Mouse (Mus musculus) liver, embryonic 14.5 days (tissue): ENCODE measurements at regions not wholly inside any gene's neighbourhood (a gene's known extent, or its start where the extent isn't known, plus 50 kb on each side); places are given as distances from the start of the nearest gene placed in this dataset.

Experiments
- ATAC-seq: fragments of 200-750 bp; cut with Nextera tagmentation; 2 replicates; pipeline ENCODE4 v1.8.0; 2017; ENCODE audit warnings: moderate number of reproducible peaks, mild to moderate bottlenecking, moderate library complexity; ENCODE audit not compliant: insufficient read depth
- DNase-seq, 3 experiments: peaks; one replicate each; pipeline ENCODE4 v3.0.0-alpha.2; 2012 to 2013; ENCODE audit warnings: low read depth in 3 of 3, low spot score in 3 of 3
- H3K27ac ChIP-seq: fragments of 300-500 bp; sonication (generic); 2 replicates; pipeline ENCODE4 v1.5.1; 2014; ENCODE audit warnings: moderate library complexity, mild to moderate bottlenecking, control low read depth, inconsistent platforms
- H3K27me3 ChIP-seq: fragments of 300-500 bp; sonication (generic); 2 replicates; pipeline ENCODE4 v1.6.1; 2014; ENCODE audit warnings: mild to moderate bottlenecking, low read length, moderate library complexity; ENCODE audit not compliant: control insufficient read depth, insufficient read depth
- H3K36me3 ChIP-seq: fragments of 300-500 bp; sonication (generic); replicated peaks from 2 replicates; pipeline ENCODE4 v1.6.1; 2014; ENCODE audit warnings: low read depth; ENCODE audit not compliant: control insufficient read depth, insufficient read depth
- H3K4me1 ChIP-seq, 2 experiments: fragments of 200-500 bp in 1 of 2; fragments of 300-500 bp in 1 of 2; sonication (generic) in 1 of 2; replicated peaks; 2 replicates each; pipeline ENCODE4 v1.6.1; 2012 to 2014; ENCODE audit warnings: antibody characterized with exemption in 1 of 2, inconsistent platforms in 1 of 2, low read length in 1 of 2; ENCODE audit not compliant: control insufficient read depth in 2 of 2, insufficient read depth in 2 of 2
- H3K4me2 ChIP-seq: fragments of 300-500 bp; sonication (generic); 2 replicates; pipeline ENCODE4 v1.6.1; 2014; ENCODE audit warnings: low read depth, mild to moderate bottlenecking, control low read depth, moderate library complexity
- H3K4me3 ChIP-seq, 2 experiments: fragments of 200-500 bp in 1 of 2; fragments of 300-500 bp in 1 of 2; sonication (generic) in 1 of 2; 2 replicates each; pipeline ENCODE4 v1.5.1; 2012 to 2014; ENCODE audit warnings: low read depth in 2 of 2, low read length in 2 of 2, mild to moderate bottlenecking in 2 of 2, control low read depth in 1 of 2, inconsistent platforms in 1 of 2, moderate library complexity in 1 of 2; ENCODE audit not compliant: insufficient read depth in 1 of 2
- H3K9ac ChIP-seq: fragments of 300-500 bp; sonication (generic); replicated peaks from 2 replicates; pipeline ENCODE4 v1.6.1; 2014; ENCODE audit warnings: mild to moderate bottlenecking, control low read depth, moderate library complexity
- H3K9me3 ChIP-seq: fragments of 300-500 bp; sonication (generic); 2 replicates; pipeline ENCODE4 v1.6.1; 2016; ENCODE audit warnings: low read length, mixed read lengths; ENCODE audit not compliant: control insufficient read depth
- CTCF ChIP-seq: IDR thresholded peaks from 2 replicates; pipeline ENCODE4 v1.5.1; 2016; ENCODE audit warnings: antibody characterized with exemption, low read depth, control low read depth
- EP300 ChIP-seq: IDR thresholded peaks from 2 replicates; pipeline ENCODE4 v1.6.1; 2016; ENCODE audit warnings: antibody characterized with exemption, low read depth
- WGBS: fragments of 180-500 bp; shearing (Covaris S2); extraction: QIAGEN DNeasy Blood & Tissue Kit; methylation state at CpG from one replicate; pipeline ENCODE4 v1.1.7; 2014; ENCODE audit not compliant: insufficient replicate concordance; 5-methylcytosine and 5-hydroxymethylcytosine counted together

GRCm38 (mm10) chr4:9790478-9790877, 1083.8 kb upstream of the 2610301B20Rik start:
- 67% methylated on average over 8 of the region's 8 CpGs for WGBS
- ATAC-seq (no peak), DNase-seq (no peak)
- no peaks in the 10 kb centered on the region for H3K27me3 ChIP-seq
- H3K27ac ChIP-seq, result no peak overlapping the region
- no peaks in the 10 kb centered on the region for H3K36me3 ChIP-seq
- no peak overlapping the region for H3K9ac ChIP-seq
- no peaks in the 10 kb centered on the region for H3K4me1 ChIP-seq
- TF ChIP-seq CTCF, result no peak
- TF ChIP-seq EP300, result no peak
- H3K4me3 ChIP-seq, result no peak overlapping the region
- no peak overlapping the region for H3K4me2 ChIP-seq
- H3K9me3 ChIP-seq, result no peaks in the 10 kb centered on the region
